Comparison of ENCODE assay signal across 7 mouse cellular contexts in genomic region chr7:123399286-123399685, GRCm38 (mm10).
"Had no signal": no experiment of that assay in that cellular context is flagged by ENCODE, and none has a peak within 500 bp of the region (broad histone marks: within the 10 kb centered on the region; RNA-seq: fewer than 3 reads in every experiment).

No protein-coding gene starts in this region.

- H3K9ac ChIP-seq: kidney, embryonic 15.5 days; liver, embryonic 15.5 days; midbrain, embryonic 13.5 days had no signal

- H3K4me1 ChIP-seq: limb, embryonic 10.5 days had no signal

- H3K27me3 ChIP-seq: kidney, embryonic 15.5 days; liver, embryonic 15.5 days; midbrain, embryonic 13.5 days had no signal

- ATAC-seq: midbrain, embryonic 13.5 days had no signal

- H3K27ac ChIP-seq: kidney, embryonic 15.5 days; left cerebral cortex, adult 2 months; limb, embryonic 10.5 days; liver, embryonic 15.5 days; midbrain, embryonic 13.5 days had no signal

- H3K4me3 ChIP-seq: kidney, embryonic 15.5 days; left cerebral cortex, adult 2 months; limb, embryonic 10.5 days; liver, embryonic 15.5 days; midbrain, embryonic 13.5 days had no signal

- H3K9me3 ChIP-seq: kidney, embryonic 15.5 days; limb, embryonic 10.5 days; liver, embryonic 15.5 days; midbrain, embryonic 13.5 days had no signal

- DNase-seq: thymus, adult 18-20 months had no signal

- H3K4me2 ChIP-seq: kidney, embryonic 15.5 days; liver, embryonic 11.5 days; liver, embryonic 15.5 days; midbrain, embryonic 13.5 days had no signal
